Mouse (Mus musculus) hindbrain, embryonic 11.5 days (tissue): Measurements from ENCODE around the gene Wdfy2. TPM values are rescaled to one million over a fixed set of nuclear protein-coding genes. Genes with fewer than 3 reads are reported as not detected.

ENCODE experiments used
- ATAC-seq: fragments of 200-750 bp; cut with Nextera tagmentation; 2 replicates; pipeline ENCODE4 v1.8.0; 2017; ENCODE audit warnings: mild to moderate bottlenecking, moderate TSS enrichment, moderate library complexity; ENCODE audit not compliant: low FRiP score
- DNase-seq: peaks from one replicate; pipeline ENCODE4 v3.0.0-alpha.2; 2015; ENCODE audit warnings: low spot score
- H3K27ac ChIP-seq: fragments of 300-500 bp; sonication (generic); 2 replicates; pipeline ENCODE4 v1.5.1; 2014; ENCODE audit warnings: mild to moderate bottlenecking, low read depth, low read length
- H3K27me3 ChIP-seq: fragments of 300-500 bp; sonication (generic); 2 replicates; pipeline ENCODE4 v1.6.1; 2014; ENCODE audit warnings: mild to moderate bottlenecking, low read length, moderate library complexity, mixed read lengths; ENCODE audit not compliant: control insufficient read depth, insufficient read depth
- H3K36me3 ChIP-seq: fragments of 300-500 bp; sonication (generic); 2 replicates; pipeline ENCODE4 v1.6.1; 2014; ENCODE audit warnings: mild to moderate bottlenecking, low read length, moderate library complexity, mixed read lengths; ENCODE audit not compliant: control insufficient read depth, insufficient read depth
- H3K4me1 ChIP-seq: fragments of 300-500 bp; sonication (generic); replicated peaks from 2 replicates; pipeline ENCODE4 v1.6.1; 2014; ENCODE audit warnings: low read length, mixed read lengths; ENCODE audit not compliant: control insufficient read depth, insufficient read depth
- H3K4me2 ChIP-seq: fragments of 300-500 bp; sonication (generic); replicated peaks from 2 replicates; pipeline ENCODE4 v1.6.1; 2014; ENCODE audit warnings: mild to moderate bottlenecking, low read depth, low read length
- H3K4me3 ChIP-seq: fragments of 300-500 bp; sonication (generic); 2 replicates; pipeline ENCODE4 v1.5.1; 2014; ENCODE audit warnings: low read depth, low read length
- H3K9ac ChIP-seq: fragments of 300-500 bp; sonication (generic); 2 replicates; pipeline ENCODE4 v1.6.1; 2014; ENCODE audit warnings: low read depth, low read length
- H3K9me3 ChIP-seq: fragments of 300-500 bp; sonication (generic); 2 replicates; pipeline ENCODE4 v1.6.1; 2016; ENCODE audit warnings: low read length; ENCODE audit not compliant: control insufficient read depth
- WGBS: fragments of 180-500 bp; shearing (Covaris S2); extraction: QIAGEN DNeasy Blood & Tissue Kit; methylation state at CpG from one replicate; pipeline ENCODE4 v1.1.7; 2014; 5-methylcytosine and 5-hydroxymethylcytosine counted together
- polyA plus RNA-seq: library from polyadenylated mRNA; unstranded; fragments of >200 nt; fragmentation: Nextera tagmentation; extraction: Ambion mirVana; gene quantifications from 2 replicates; pipeline ENCODE4 v1.2.1, GENCODE M21; 2014

The Wdfy2 gene
- polyA plus RNA-seq, 1 experiment from 2014 or later, result 12.5 TPM

DNA sequence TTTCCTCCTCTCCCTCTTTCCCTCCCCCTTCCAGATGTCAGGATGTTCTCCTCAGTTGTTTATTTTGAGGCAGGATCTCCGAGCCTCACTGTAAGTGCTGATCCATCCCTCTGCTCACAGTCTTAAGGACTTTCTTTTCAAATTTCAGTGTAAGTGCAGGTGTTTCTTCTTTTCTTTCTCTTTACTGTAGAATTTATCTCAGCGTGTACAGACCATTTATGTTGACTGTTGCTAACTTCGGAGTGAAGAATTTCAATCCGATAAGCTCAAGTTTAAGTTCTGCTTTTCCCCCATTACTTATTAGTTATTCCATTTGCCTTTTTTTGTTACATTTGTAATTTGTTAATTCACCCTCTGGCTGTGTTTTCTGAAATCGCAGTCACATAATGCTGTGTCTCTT is 29.6 kb downstream of the Wdfy2 start:
- Histone ChIP-seq H3K27me3 (no peaks in the 10 kb centered on the region), H3K4me3 (no peak overlapping the region), H3K36me3 (no peaks in the 10 kb centered on the region), H3K4me2 (no peak overlapping the region), H3K4me1 (peaks cover 5% of the 10 kb centered on the region; the same call in 1 of the 2 replicates), H3K9ac (no peak overlapping the region), H3K9me3 (no peaks in the 10 kb centered on the region), H3K27ac (no peak overlapping the region)
- DNase-seq (no peak), ATAC-seq (no peak)
- WGBS, result 78% methylated on average over 5 of the region's 5 CpGs

GRCm38 (mm10) chr14:62867576-62867975 is 30.1 kb downstream of the Wdfy2 start:
- peaks cover 5% of the 10 kb centered on the region; the same call in 1 of the 2 replicates for H3K4me1 ChIP-seq
- 89% methylated on average over 1 of the region's 1 CpGs for WGBS
- H3K36me3 ChIP-seq, result no peaks in the 10 kb centered on the region
- no peak overlapping the region for H3K4me2 ChIP-seq
- H3K27ac ChIP-seq, result no peak overlapping the region
- no peaks in the 10 kb centered on the region for H3K9me3 ChIP-seq
- H3K9ac ChIP-seq, result no peak overlapping the region
- DNase-seq (no peak), ATAC-seq (no peak)
- no peak overlapping the region for H3K4me3 ChIP-seq
- H3K27me3 ChIP-seq, result no peaks in the 10 kb centered on the region

DNA sequence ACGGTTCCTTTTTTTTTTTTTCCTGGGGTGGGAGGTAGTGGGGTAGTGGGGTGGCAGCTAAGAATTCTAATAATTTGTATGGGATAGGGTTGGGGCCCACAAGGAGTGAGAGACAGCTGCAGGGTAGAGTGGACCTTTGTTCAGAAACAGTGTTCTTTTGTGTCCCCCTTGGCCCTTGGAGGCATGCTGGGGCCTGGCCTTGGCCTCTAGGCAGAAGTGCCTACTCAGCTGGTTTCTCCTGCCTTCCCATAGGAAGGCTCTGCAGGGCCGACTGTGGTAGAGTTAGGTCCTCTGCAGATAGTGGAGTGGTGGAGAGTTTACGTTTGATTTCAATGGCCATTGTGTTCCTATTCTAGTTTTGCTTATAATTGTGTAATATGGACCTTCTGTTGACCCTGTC is 30.8 kb downstream of the Wdfy2 start:
- no peak overlapping the region for H3K27ac ChIP-seq
- no peaks in the 10 kb centered on the region for H3K27me3 ChIP-seq
- H3K4me3 ChIP-seq, result no peak overlapping the region
- no peaks in the 10 kb centered on the region for H3K36me3 ChIP-seq
- H3K9ac ChIP-seq, result no peak overlapping the region
- DNase-seq (no peak), ATAC-seq (no peak)
- 46% methylated on average over 3 of the region's 3 CpGs for WGBS
- H3K9me3 ChIP-seq, result no peaks in the 10 kb centered on the region
- H3K4me2 ChIP-seq, result no peak overlapping the region
- H3K4me1 ChIP-seq, result peaks cover 5% of the 10 kb centered on the region; the same call in 1 of the 2 replicates

DNA sequence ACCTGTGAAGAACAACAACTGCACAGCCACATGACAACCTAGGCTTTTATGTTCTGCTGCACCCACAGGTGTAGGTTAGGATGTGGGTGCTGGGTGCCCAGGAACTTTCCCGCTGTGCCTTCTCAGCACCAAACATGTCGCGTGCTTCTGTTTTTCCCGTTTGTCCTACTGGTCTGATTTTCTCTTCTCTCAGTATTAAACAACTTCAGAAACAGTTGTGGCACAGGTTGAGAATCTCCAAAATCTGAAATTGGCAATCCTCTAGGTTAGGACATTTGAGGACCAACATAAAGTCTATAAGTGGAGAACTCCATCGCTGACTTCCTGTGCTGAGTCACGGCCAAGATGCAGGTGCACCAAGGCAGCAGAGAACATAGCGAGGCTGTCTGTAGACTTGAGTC is 32.8 kb downstream of the Wdfy2 start:
- Histone ChIP-seq H3K9ac (no peak overlapping the region), H3K4me2 (no peak overlapping the region), H3K27ac (no peak overlapping the region), H3K36me3 (no peaks in the 10 kb centered on the region), H3K4me3 (no peak overlapping the region), H3K27me3 (no peaks in the 10 kb centered on the region), H3K4me1 (peaks cover 5% of the 10 kb centered on the region; the same call in 1 of the 2 replicates), H3K9me3 (no peaks in the 10 kb centered on the region)
- no peak for DNase-seq
- no peak for ATAC-seq
- WGBS, result 96% methylated on average over 7 of the region's 7 CpGs

DNA sequence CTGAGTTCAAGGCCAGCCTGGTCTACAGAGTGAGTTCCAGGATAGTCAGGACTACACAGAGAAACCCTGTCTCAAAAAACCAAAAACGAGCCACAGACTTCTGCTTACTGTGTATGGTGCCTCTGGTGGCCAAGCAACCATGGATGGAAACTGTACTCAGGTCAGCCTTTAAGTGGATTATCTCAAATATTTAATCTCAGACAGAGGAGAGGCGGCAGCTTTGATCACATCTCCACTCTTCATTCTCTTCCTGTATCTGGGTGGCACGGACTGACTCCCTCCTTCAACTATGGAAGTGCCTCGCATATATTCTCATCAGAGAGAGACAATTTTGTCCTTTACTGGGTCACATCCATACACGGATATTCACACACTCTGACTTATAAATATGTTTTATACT is 34.0 kb downstream of the Wdfy2 start:
- Histone ChIP-seq H3K27me3 (no peaks in the 10 kb centered on the region), H3K4me1 (peaks cover 5% of the 10 kb centered on the region; the same call in 1 of the 2 replicates), H3K9me3 (no peaks in the 10 kb centered on the region), H3K4me3 (no peak overlapping the region), H3K4me2 (no peak overlapping the region), H3K9ac (no peak overlapping the region), H3K27ac (no peak overlapping the region), H3K36me3 (no peaks in the 10 kb centered on the region)
- 96% methylated on average over 5 of the region's 5 CpGs for WGBS
- DNase-seq, result no peak
- no peak for ATAC-seq

DNA sequence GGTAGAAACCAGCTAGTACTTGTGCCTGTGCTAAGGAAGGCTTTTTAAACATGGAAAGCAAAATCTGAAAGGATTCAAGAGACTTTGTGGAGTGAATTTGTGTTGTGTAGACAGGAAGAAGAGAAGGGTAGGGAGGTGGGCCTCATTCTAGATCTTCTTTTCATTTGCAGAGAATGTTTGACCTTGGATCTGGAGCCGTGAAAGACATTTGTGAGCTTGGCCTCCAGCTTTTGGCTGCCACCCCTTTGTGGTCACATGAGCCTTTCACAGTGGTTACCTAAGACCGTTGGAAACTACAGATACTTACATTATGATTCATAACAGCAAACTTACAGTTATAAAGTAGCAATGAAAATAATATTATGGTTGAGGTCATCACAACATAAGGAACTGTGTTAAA is 34.5 kb downstream of the Wdfy2 start:
- Histone ChIP-seq H3K4me3 (no peak overlapping the region), H3K4me1 (peaks cover 5% of the 10 kb centered on the region; the same call in 1 of the 2 replicates), H3K27me3 (no peaks in the 10 kb centered on the region), H3K9ac (no peak overlapping the region), H3K27ac (no peak overlapping the region), H3K9me3 (no peaks in the 10 kb centered on the region), H3K4me2 (no peak overlapping the region), H3K36me3 (no peaks in the 10 kb centered on the region)
- 92% methylated on average over 2 of the region's 2 CpGs for WGBS
- DNase-seq (no peak), ATAC-seq (no peak)

DNA sequence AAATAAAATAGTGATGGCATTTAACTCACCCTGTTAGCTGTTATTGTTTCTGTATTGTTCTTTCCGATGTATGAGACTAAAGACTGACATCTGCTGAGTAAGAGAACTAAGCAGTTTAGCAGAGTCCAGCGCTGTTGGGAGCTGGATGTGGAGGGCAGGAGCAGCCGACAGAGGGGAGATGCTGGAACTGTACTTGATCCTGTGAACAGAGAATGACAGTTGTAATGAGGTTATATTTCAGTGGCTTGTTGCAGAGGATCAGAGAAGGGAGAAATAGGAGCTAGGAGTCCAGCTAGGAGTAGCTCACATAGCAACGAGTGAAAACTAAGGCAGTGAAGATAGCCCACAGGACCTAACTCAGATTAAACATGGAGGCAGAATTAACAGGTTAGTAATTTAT is 36.3 kb downstream of the Wdfy2 start:
- H3K9me3 ChIP-seq, result no peaks in the 10 kb centered on the region
- H3K4me1 ChIP-seq, result 0 out of 2 replicates have a peak, but pooled peaks cover under 1% of the 10 kb centered on the region
- no peak overlapping the region for H3K4me2 ChIP-seq
- no peak for DNase-seq
- WGBS, result 51% methylated on average over 4 of the region's 4 CpGs
- no peaks in the 10 kb centered on the region for H3K36me3 ChIP-seq
- ATAC-seq, result no peak
- H3K27me3 ChIP-seq, result no peaks in the 10 kb centered on the region
- H3K4me3 ChIP-seq, result no peak overlapping the region
- H3K27ac ChIP-seq, result 0 out of 2 replicates have a peak overlapping the region, but pooled peaks have one; percentile 42
- no peak overlapping the region for H3K9ac ChIP-seq

- Histone ChIP-seq H3K36me3 (no peaks in the 10 kb centered on the region), H3K4me3 (no peak overlapping the region), H3K27me3 (no peaks in the 10 kb centered on the region), H3K4me2 (no peak overlapping the region), H3K27ac (peak overlapping the region; percentile 42; the same call in 1 of the 2 replicates), H3K4me1 (0 out of 2 replicates have a peak, but pooled peaks cover 3% of the 10 kb centered on the region), H3K9me3 (no peaks in the 10 kb centered on the region), H3K9ac (no peak overlapping the region)
- ATAC-seq (peak; percentile 75), DNase-seq (peak; percentile 56)
- 47% methylated on average over 8 of the region's 8 CpGs for whole genome bisulfite sequencing
Measured at GRCm38 (mm10) chr14:62874348-62874747, 36.9 kb downstream of the Wdfy2 start.

DNA sequence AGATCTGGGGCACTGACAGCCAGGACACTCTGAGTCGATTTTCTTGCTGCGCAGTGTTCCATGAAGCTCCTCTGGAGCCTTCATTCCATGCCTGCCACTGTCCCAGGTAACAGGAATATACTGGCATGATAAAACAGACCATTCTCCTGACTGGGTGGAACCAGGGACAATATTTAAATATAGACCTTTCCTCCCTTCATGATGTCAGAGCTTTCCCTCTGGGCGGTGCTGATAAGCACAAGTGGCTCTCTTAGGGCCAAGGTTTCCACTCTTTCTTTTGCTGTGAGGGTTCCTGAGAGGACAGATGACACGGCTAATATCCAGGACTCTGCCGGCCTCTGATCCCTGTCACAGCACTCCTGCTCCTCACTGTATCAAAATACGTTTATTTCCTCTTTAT is 40.6 kb downstream of the Wdfy2 start:
- Histone ChIP-seq H3K36me3 (no peaks in the 10 kb centered on the region), H3K27me3 (no peaks in the 10 kb centered on the region), H3K9me3 (no peaks in the 10 kb centered on the region), H3K4me2 (no peak overlapping the region), H3K4me3 (no peak overlapping the region), H3K9ac (no peak overlapping the region), H3K27ac (no peak overlapping the region), H3K4me1 (0 out of 2 replicates have a peak, but pooled peaks cover 7% of the 10 kb centered on the region)
- DNase-seq (no peak), ATAC-seq (no peak)
- WGBS, result 75% methylated on average over 6 of the region's 6 CpGs
